Mouse (Mus musculus) cerebellum, adult 2 months (tissue): ENCODE results near the gene Gng8. TPM values are rescaled to one million over a fixed set of nuclear protein-coding genes. Genes with fewer than 3 reads are reported as not detected.

Experiments used
- DNase-seq, 2 experiments: peaks; one replicate each; pipeline ENCODE4 v3.0.0; 2021
- H3K27ac ChIP-seq: fragments of 200-500 bp; 2 replicates; pipeline ENCODE4 v1.5.1; 2012; ENCODE audit warnings: low read length, control low read depth, inconsistent platforms; ENCODE audit not compliant: insufficient read depth
- H3K27me3 ChIP-seq: fragments of 200-500 bp; 2 replicates; pipeline ENCODE4 v1.6.1; 2012; ENCODE audit warnings: inconsistent platforms, mild to moderate bottlenecking, low read length, moderate library complexity; ENCODE audit not compliant: control insufficient read depth, insufficient read depth
- H3K4me1 ChIP-seq: fragments of 200-500 bp; 2 replicates; pipeline ENCODE4 v1.6.1; 2011; ENCODE audit warnings: low read length; ENCODE audit not compliant: control insufficient read depth, insufficient read depth
- H3K4me3 ChIP-seq: fragments of 200-500 bp; replicated peaks from 2 replicates; pipeline ENCODE3; 2011; ENCODE audit warnings: mild to moderate bottlenecking, low read depth, low read length, control low read depth; ENCODE audit not compliant: insufficient read depth
- CTCF ChIP-seq: fragments of 200-500 bp; IDR thresholded peaks from 2 replicates; pipeline ENCODE4 v1.5.1; 2011; ENCODE audit warnings: low read depth, mild to moderate bottlenecking, control low read depth, low read length, moderate library complexity, borderline replicate concordance; ENCODE audit not compliant: insufficient read depth
- POLR2A ChIP-seq: fragments of 200-500 bp; IDR thresholded peaks from 2 replicates; pipeline ENCODE4 v1.6.1; 2011; ENCODE audit warnings: low read length, control low read depth, borderline replicate concordance; ENCODE audit not compliant: insufficient read depth
- WGBS: fragments of 180-500 bp; shearing (Covaris S2); methylation state at CpG from one replicate; pipeline ENCODE4 v1.1.7; 2018; 5-methylcytosine and 5-hydroxymethylcytosine counted together
- polyA plus RNA-seq: library from polyadenylated mRNA; depleted of rRNA; stranded (reverse); fragments of >200 nt; gene quantifications from 2 replicates; pipeline ENCODE4 v1.2.3, GENCODE M21; 2012

Gng8 gene
- polyA plus RNA-seq, 1 experiment, result 14.0 TPM

- DNase-seq, result peak; percentile 69 to 71
- TF ChIP-seq CTCF (no peak), POLR2A (peak; percentile 51; the same call in 1 of the 2 replicates)
- peak overlapping the region; percentile 92 for H3K27ac ChIP-seq
- peaks cover 26% of the 10 kb centered on the region for H3K4me1 ChIP-seq
- H3K27me3 ChIP-seq, result no peaks in the 10 kb centered on the region
- 5% methylated on average over 10 of the region's 10 CpGs for WGBS
- H3K4me3 ChIP-seq, result peak overlapping the region; percentile 97
Measured at GRCm38 (mm10) chr7:16922360-16922973, 30.9 kb downstream of the Gng8 start.

DNA sequence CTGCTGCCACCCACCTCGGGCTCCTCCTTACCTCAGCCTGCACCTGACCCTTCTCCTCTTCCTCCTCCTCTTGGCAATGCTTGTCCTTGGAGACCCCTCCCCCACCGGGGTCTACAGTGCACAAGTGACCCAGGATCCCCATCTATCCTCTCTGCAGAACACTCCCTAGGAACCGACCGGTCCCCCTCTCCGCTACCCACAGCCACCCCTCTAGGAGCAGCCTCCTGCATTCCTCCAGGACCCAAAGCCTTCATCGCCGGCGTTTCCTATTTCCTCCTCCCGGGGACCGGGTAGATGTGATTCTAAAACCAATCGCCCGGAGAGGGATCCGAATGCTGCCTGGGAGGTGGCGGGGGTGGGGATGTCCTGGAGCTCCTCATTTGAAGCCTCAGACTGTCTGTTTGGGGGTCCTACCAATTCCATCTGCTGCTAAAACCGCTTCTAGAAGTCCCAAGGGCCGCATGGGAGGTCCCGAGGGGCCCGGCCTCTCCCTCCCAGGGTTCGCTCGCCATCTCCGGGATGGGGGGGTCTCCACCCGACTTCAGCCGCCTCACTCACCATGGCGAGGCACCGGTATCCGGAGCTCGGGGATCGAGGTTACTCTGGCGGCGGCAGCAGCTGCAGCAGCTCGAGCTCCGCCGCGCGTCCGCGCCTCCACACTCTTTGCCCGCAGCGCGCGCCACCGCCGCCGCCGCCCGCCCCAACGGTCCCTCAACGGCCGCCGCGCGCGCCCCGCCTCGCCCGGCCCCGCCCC is 31.9 kb downstream of the Gng8 start:
- H3K27me3 ChIP-seq, result no peaks in the 10 kb centered on the region
- under 1% methylated on average over 34 of the region's 57 CpGs for WGBS

GRCm38 (mm10) chr7:16924037-16924834 is 32.6 kb downstream of the Gng8 start, which contains the start of gene Calm3:
Calm3 (minus strand) TSS chr7:16924114.
- TF ChIP-seq CTCF (no peak), POLR2A (peak; percentile 60; the same call in 1 of the 2 replicates)
- Histone ChIP-seq H3K4me3 (peak within 1 kb of the TSS; percentile 97), H3K27me3 (no peaks in the 10 kb centered on the region), H3K27ac (peak within 1 kb of the TSS; percentile 97), H3K4me1 (peaks cover 8% of the 10 kb centered on the region)
- DNase-seq, result peak; percentile 100
- WGBS, result 2% methylated on average over 64 of the region's 64 CpGs

More for the DNA sequence above, 31.9 kb downstream of the Gng8 start:
- Histone ChIP-seq H3K4me3 (peak overlapping the region; percentile 97), H3K4me1 (peaks cover 16% of the 10 kb centered on the region), H3K27ac (peak overlapping the region; percentile 92)
- DNase-seq, result peak in 1 of 2 experiments; percentile 66
- TF ChIP-seq POLR2A (peak; percentile 77; the same call in 1 of the 2 replicates), CTCF (no peak)

- TF ChIP-seq POLR2A, result no peak
- TF ChIP-seq CTCF, result no peak
- no peak for DNase-seq
- WGBS, result 20% methylated on average over 2 of the region's 2 CpGs
- Histone ChIP-seq H3K27ac (no peak overlapping the region), H3K4me1 (no peaks in the 10 kb centered on the region), H3K27me3 (no peaks in the 10 kb centered on the region), H3K4me3 (no peak overlapping the region)
Measured at GRCm38 (mm10) chr7:16928341-16928740, 36.8 kb downstream of the Gng8 start.

- no peak overlapping the region for H3K27ac ChIP-seq
- no peaks in the 10 kb centered on the region for H3K27me3 ChIP-seq
- TF ChIP-seq POLR2A, result no peak
- peak; percentile 68; the same call in 1 of the 2 replicates for TF ChIP-seq CTCF
- WGBS, result 2% methylated on average over 1 of the region's 1 CpGs
- no peaks in the 10 kb centered on the region for H3K4me1 ChIP-seq
- no peak overlapping the region for H3K4me3 ChIP-seq
- DNase-seq, result peak; percentile 78 to 85
Measured at GRCm38 (mm10) chr7:16930850-16931249, 39.3 kb downstream of the Gng8 start.

- H3K4me3 ChIP-seq, result no peak overlapping the region
- no peaks in the 10 kb centered on the region for H3K27me3 ChIP-seq
- H3K27ac ChIP-seq, result no peak overlapping the region
- 7% methylated on average over 14 of the region's 14 CpGs for WGBS
- peak; percentile 78 for TF ChIP-seq CTCF
- no peak for TF ChIP-seq POLR2A
- peak; percentile 84 to 91 for DNase-seq
- no peaks in the 10 kb centered on the region for H3K4me1 ChIP-seq
Measured at GRCm38 (mm10) chr7:16931968-16932627, 40.5 kb downstream of the Gng8 start.
